Mouse (Mus musculus) left cerebral cortex, postnatal 14 days (tissue): ENCODE results near the gene Tex9. TPM values are rescaled to one million over a fixed set of nuclear protein-coding genes. Genes with fewer than 3 reads are reported as not detected.
"Not testable (repeated sequence)": the region's sequence is repeated elsewhere in the genome, so short reads cannot be mapped to it uniquely, and the experiment has no call there.

ENCODE experiments used
- DNase-seq, 2 experiments: peaks; one replicate each; pipeline ENCODE4 v3.0.0; 2021 to 2022; ENCODE audit warnings: low spot score in 2 of 2, mixed read lengths in 1 of 2
- intact Hi-C: fragments of 180-260 bp; cut with DNase I; formaldehyde crosslinking; loops from one replicate; pipeline ENCODE4 v1.15.1; 2025
- microRNA-seq, 2 experiments: library from miRNA; unstranded; fragments of <30 nt; microRNA quantifications; one replicate each; pipeline ENCODE4 v1.2.0; 2022
- total RNA-seq, 2 experiments: library from RNA; stranded (reverse); gene quantifications; 2 replicates each; pipeline ENCODE4 v1.2.3; 2021

The Tex9 gene
- total RNA-seq, 2 experiments from 2014 or later = 9.8 to 10.5 TPM

DNA sequence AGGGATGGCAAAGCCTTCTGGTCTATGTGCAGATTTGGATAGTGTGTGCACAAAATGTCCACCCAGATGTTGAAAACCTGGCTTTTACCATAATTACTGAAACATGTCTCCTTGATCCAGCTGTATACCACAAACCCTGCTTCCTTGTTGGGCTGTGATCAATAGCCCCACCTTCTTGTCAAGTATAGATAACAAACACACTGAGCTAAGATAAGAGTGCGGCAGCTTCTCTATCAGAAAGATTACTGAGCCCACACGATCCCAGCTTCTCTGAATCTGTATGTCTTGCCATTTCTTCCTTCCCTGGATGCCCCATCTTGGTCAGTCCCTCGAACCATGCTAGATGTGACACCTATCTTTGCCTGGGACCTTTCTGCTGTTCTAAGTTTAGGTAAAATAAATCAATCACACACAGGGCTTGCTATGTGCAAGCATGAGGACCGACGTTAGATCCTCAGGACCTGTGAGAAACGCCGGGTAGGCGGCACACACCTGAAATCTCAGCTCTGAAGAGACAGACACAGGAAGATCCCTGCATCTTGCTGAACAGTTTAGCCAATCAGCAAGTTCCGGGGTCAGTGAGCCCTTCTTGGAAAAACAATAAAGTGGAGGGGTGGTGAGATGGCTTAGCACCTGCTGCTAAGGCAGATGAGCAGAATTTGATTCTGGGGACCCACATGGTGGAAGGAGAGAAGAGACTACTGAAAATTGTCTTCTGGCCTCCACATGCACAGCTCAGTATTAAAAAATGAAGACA, 86.0 kb downstream of the Tex9 start:
- no peak for DNase-seq
- intact Hi-C loops = loop anchor here (10.0 kb wide), 1 partner anchor 571 kb away; no protein-coding TSS in a partner anchor

- intact Hi-C loops = loop anchor here (10.0 kb wide), 1 partner anchor 570 kb away; no protein-coding TSS in a partner anchor
Observed at GRCm38 (mm10) chr9:72404934-72405333, 87.1 kb downstream of the Tex9 start.

DNA sequence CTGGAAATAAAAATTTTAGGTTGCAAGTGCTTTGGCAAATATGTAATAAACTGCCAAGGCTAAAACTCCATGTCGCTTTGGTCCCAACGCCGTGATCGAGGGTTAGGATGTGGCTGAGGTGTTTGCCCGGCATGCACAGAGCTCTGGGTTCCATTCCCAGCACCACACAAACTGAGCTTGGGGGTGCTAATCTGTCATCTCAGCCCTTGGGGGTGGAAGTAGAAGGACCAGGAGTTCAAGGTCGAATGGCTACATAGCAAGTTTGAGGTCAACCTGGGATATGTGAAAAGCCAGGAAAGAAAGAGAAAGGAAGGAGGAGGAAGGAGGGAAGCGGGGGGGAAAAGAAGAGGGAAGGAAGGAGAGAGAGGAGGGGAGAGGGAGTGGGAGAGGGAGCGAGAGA, 87.6 kb downstream of the Tex9 start:
- DNase-seq = no peak
- intact Hi-C loops = loop anchor here (10.0 kb wide), 1 partner anchor 570 kb away; no protein-coding TSS in a partner anchor

More at GRCm38 (mm10) chr9:72404934-72405333, 87.1 kb downstream of the Tex9 start:
- no peak for DNase-seq

DNA sequence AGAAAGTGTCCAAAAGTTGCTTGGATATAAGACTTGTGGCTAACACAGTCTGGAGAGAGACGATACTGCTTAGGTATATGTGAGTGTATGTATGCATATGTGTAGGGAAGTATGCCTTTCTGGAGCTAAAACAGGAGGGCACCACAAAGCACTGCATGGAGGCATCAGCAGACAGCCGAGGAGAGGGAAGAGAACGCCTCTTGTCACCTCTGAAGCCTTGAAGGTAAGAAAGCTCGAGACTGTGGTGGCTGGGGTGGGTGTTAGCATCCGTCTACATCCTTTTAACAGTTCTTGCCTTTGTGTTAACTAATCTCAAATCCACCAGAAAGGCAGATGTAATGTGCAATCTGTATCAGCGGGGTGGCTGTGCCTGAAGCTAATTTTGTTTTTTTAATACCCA, 88.6 kb downstream of the Tex9 start:
- no peak for DNase-seq
- intact Hi-C loops = loop anchor here (10.0 kb wide), 1 partner anchor 569 kb away; no protein-coding TSS in a partner anchor

DNA sequence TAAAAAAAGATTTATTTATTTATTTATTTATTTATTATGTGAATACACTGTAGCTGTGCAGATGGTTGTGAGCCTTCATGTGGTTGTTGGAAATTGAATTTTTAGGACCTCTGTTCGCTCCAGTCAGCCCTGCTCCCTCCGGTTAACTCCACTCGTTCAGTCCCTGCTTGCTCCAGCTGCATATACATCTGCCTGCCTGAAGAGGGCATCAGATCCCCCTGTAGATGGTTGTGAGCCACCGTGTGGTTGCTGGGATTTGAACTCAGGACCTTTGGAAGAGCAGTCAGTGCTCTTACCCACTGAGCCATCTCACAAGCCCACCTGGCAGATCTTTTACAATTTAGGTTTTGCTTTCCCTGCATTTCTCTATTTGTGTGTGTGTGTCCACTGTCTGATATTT, 90.2 kb downstream of the Tex9 start:
- intact Hi-C loops = loop anchor here (10.0 kb wide), 1 partner anchor 567 kb away; no protein-coding TSS in a partner anchor

More for the DNA sequence above, 90.2 kb downstream of the Tex9 start:
- not testable (repeated sequence) for DNase-seq

Small RNAs within 50 kb of the gene (microRNA-seq; reads per million reads assigned to microRNA genes)
- 0 reads per million in 2 experiments for gene Gm28010

Other genes with a start within 250 kb of the Tex9 start
- gene Zfp280d, start 217.4 kb downstream of the Tex9 start, total RNA-seq = 10 to 100 TPM; 47.1 to 50.0 TPM
- 1 to 10 TPM; 1.1 TPM for gene Mns1, start 54.2 kb downstream of the Tex9 start, total RNA-seq
- gene Rfx7, start 40.0 kb upstream of the Tex9 start, total RNA-seq = 10 to 100 TPM; 28.6 to 29.5 TPM
- 100 to 1,000 TPM; 298 to 311 TPM for gene Nedd4, start 170.1 kb upstream of the Tex9 start, total RNA-seq